Mouse (Mus musculus) megakaryocyte-erythroid progenitor cell, adult 5-6 weeks (primary cell): ENCODE results near the gene Ccndbp1. TPM values are rescaled to one million over a fixed set of nuclear protein-coding genes. Genes with fewer than 3 reads are reported as not detected.

Source experiments
- ATAC-seq: replicated peaks from 2 replicates; pipeline ENCODE4 v1.8.0; 2016; ENCODE audit warnings: mild to moderate bottlenecking, inconsistent platforms; ENCODE audit not compliant: severe bottlenecking, poor library complexity, low FRiP score, low TSS enrichment
- total RNA-seq, 2 experiments: library from RNA; stranded (forward) in 1 of 2; stranded (reverse) in 1 of 2; fragments of 200-1000, 215-1000 nt in 1 of 2; fragments of >200 nt in 1 of 2; fragmentation: Nextera tagmentation in 1 of 2; gene quantifications; 2 replicates each; pipeline ENCODE4 v1.2.3; 2014 to 2017

The Ccndbp1 gene
- total RNA-seq, 2 experiments from 2014 or later, result 28.9 to 52.3 TPM

DNA sequence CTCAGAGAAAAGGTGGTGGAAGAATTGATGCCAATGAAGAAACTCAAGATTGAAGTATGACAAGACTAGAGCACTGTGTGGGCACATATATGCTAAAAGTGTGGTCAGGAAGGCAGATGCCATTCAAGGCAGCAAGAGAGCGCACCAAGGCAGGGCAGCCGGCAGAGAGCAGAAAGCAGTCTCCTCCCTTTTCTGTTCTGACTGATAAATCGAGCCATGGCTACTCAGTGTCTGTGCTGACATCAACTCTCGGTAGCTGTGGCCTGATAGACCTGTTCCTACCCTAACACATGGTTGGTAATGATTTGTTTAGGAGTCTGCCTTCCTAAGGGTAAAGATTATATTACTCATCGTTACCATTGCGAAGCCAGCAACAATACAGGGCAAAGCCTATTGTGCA, 47.7 kb downstream of the Ccndbp1 start:
- ATAC-seq, result peak; percentile 94

DNA sequence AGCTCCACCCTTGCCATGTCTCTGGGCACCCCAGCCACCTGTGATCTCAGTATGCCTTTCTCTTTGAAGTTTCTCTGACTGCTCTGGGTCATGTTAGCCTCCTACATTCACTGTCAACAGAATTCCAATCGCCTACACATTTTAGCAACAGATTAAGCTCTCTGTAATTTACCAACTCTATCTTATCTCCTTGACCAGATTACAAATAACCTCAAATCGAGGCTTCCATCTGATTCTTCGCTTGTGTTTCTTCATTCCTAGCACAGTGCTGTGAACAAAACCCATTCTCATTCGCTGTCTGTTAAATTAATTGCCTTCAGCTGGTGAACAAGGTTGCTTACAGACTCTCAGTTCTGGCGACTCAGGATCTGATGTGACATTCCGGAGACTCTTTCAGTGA, 49.8 kb downstream of the Ccndbp1 start:
- ATAC-seq, result no peak

DNA sequence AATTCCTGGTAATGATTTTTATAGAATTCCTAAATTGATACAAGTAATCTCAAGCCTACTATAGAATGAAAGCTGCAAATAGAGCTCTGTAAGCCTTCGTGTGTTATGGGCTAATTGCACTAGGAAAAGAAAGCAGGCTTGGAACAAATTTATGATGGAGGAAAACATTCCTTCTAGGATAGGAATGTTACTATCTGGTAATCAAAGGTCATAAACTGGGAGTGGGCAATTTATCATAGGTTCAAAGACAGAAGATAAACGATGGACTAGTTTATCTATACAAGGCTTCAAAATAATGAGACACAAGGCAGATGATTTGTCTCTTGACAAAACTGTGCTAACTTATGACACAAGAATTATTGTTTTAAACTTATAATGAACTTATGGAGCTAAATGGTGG, 53.1 kb downstream of the Ccndbp1 start:
- ATAC-seq, result no peak

Other genes starting within 250 kb of the Ccndbp1 start
- 44.7 and 52.0 TPM in 2 replicates for gene Cdan1, start 158.3 kb upstream of the Ccndbp1 start, total RNA-seq (2014; fragmentation: Nextera tagmentation)
- 14.9 and 21.3 TPM in 2 replicates for gene Cdan1, start 158.3 kb upstream of the Ccndbp1 start, total RNA-seq (2017)
- 2.6 and 4.0 TPM in 2 replicates for gene Ttbk2, start 157.8 kb upstream of the Ccndbp1 start, total RNA-seq (2014; fragmentation: Nextera tagmentation)
- gene Ttbk2, start 157.8 kb upstream of the Ccndbp1 start, total RNA-seq (2017), result 7.2 and 8.5 TPM in 2 replicates
- 32.9 and 36.0 TPM in 2 replicates for gene Ubr1, start 37.7 kb upstream of the Ccndbp1 start, total RNA-seq (2014; fragmentation: Nextera tagmentation)
- gene Ubr1, start 37.7 kb upstream of the Ccndbp1 start, total RNA-seq (2017), result 36.1 and 39.5 TPM in 2 replicates
- 4.4 and 5.8 TPM in 2 replicates for gene Tmem62, start 31.4 kb upstream of the Ccndbp1 start, total RNA-seq (2014; fragmentation: Nextera tagmentation)
- 5.2 and 16.5 TPM in 2 replicates for gene Tmem62, start 31.4 kb upstream of the Ccndbp1 start, total RNA-seq (2017)
- 24.6 and 30.0 TPM in 2 replicates for gene Epb42, start 28.7 kb downstream of the Ccndbp1 start, total RNA-seq (2014; fragmentation: Nextera tagmentation)
- 13.0 and 19.8 TPM in 2 replicates for gene Epb42, start 28.7 kb downstream of the Ccndbp1 start, total RNA-seq (2017)
- gene Tgm5, start 77.4 kb downstream of the Ccndbp1 start, total RNA-seq (2014; fragmentation: Nextera tagmentation), result not detected in 2 replicates
- not detected in 2 replicates for gene Tgm5, start 77.4 kb downstream of the Ccndbp1 start, total RNA-seq (2017)
- gene Tgm7, start 101.4 kb downstream of the Ccndbp1 start, total RNA-seq (2014; fragmentation: Nextera tagmentation), result not detected in 2 replicates
- gene Tgm7, start 101.4 kb downstream of the Ccndbp1 start, total RNA-seq (2017), result not detected in 2 replicates
- gene Adal, start 132.0 kb downstream of the Ccndbp1 start, total RNA-seq (2014; fragmentation: Nextera tagmentation), result 12.9 and 15.8 TPM in 2 replicates
- 11.0 and 13.1 TPM in 2 replicates for gene Adal, start 132.0 kb downstream of the Ccndbp1 start, total RNA-seq (2017)
- gene Lcmt2, start 132.2 kb downstream of the Ccndbp1 start, total RNA-seq (2014; fragmentation: Nextera tagmentation), result 7.8 and 9.7 TPM in 2 replicates
- gene Lcmt2, start 132.2 kb downstream of the Ccndbp1 start, total RNA-seq (2017), result 8.7 and 8.8 TPM in 2 replicates
- gene Tubgcp4, start 162.3 kb downstream of the Ccndbp1 start, total RNA-seq (2014; fragmentation: Nextera tagmentation), result 62.8 and 83.6 TPM in 2 replicates
- gene Tubgcp4, start 162.3 kb downstream of the Ccndbp1 start, total RNA-seq (2017), result 35.4 and 38.5 TPM in 2 replicates
- 15.0 and 16.4 TPM in 2 replicates for gene Zscan29, start 162.7 kb downstream of the Ccndbp1 start, total RNA-seq (2014; fragmentation: Nextera tagmentation)
- 12.6 and 12.8 TPM in 2 replicates for gene Zscan29, start 162.7 kb downstream of the Ccndbp1 start, total RNA-seq (2017)